Mouse (Mus musculus): ENCODE results near the gene Pcsk4. TPM values are rescaled to one million over a fixed set of nuclear protein-coding genes. Genes with fewer than 3 reads are reported as not detected.
A peak's percentile ranks its signal among the peaks of the same experiment; 100 is the strongest.
"Not testable (repeated sequence)": the region's sequence is repeated elsewhere in the genome, so short reads cannot be mapped to it uniquely, and the experiment has no call there.

Pcsk4 gene
- total RNA-seq, 2 experiments from 2014 or later = 4.0 to 5.4 TPM

- intact Hi-C loops (cut with DNase I) = no loop called here
- Histone ChIP-seq H3K27ac (no peak overlapping the region), H3K4me3 (peak overlapping the region; percentile 38)
- TF ChIP-seq CTCF (IDR thresholded peaks at IDR 0.05) = no peak
- DNase-seq (ENCODE audit: extremely low spot score in 1 of 2, low spot score in 2 of 2) = no peak
These were observed 18.2 kb upstream of the Pcsk4 start for GRCm38 (mm10) chr10:80347514-80347967.

- DNase-seq (ENCODE audit: extremely low spot score in 1 of 2, low spot score in 2 of 2); intact Hi-C loops (cut with DNase I): not testable (repeated sequence)
These were observed 16.6 kb upstream of the Pcsk4 start for GRCm38 (mm10) chr10:80345929-80346328.

GRCm38 (mm10) chr10:80345122-80345521, 15.8 kb upstream of the Pcsk4 start:
- no peak for DNase-seq (ENCODE audit: extremely low spot score in 1 of 2, low spot score in 2 of 2)
- intact Hi-C loops (cut with DNase I) = no loop called here
- Histone ChIP-seq H3K27ac (no peak overlapping the region), H3K4me3 (no peak overlapping the region)
- no peak for TF ChIP-seq CTCF (IDR thresholded peaks at IDR 0.05)

More at GRCm38 (mm10) chr10:80345929-80346328, 16.6 kb upstream of the Pcsk4 start:
- not testable (repeated sequence) for H3K27ac ChIP-seq, H3K4me3 ChIP-seq

GRCm38 (mm10) chr10:80344131-80344661, 14.9 kb upstream of the Pcsk4 start:
- H3K27ac ChIP-seq = no peak overlapping the region
- intact Hi-C loops (cut with DNase I) = no loop called here
- no peak overlapping the region for H3K4me3 ChIP-seq
- DNase-seq (ENCODE audit: extremely low spot score in 1 of 2, low spot score in 2 of 2) = no peak
- no peak for TF ChIP-seq CTCF (IDR thresholded peaks at IDR 0.05)

- H3K4me3 ChIP-seq = no peak overlapping the region
- intact Hi-C loops (cut with DNase I) = no loop called here
These were observed 14.2 kb upstream of the Pcsk4 start for GRCm38 (mm10) chr10:80343425-80343895.

GRCm38 (mm10) chr10:80342749-80343424, 13.6 kb upstream of the Pcsk4 start:
- peak in 1 of 2 experiments; percentile 38 for DNase-seq (ENCODE audit: extremely low spot score in 1 of 2, low spot score in 2 of 2)
- no peak overlapping the region for H3K27ac ChIP-seq
- intact Hi-C loops (cut with DNase I) = no loop called here
- no peak overlapping the region for H3K4me3 ChIP-seq
- no peak for TF ChIP-seq CTCF (IDR thresholded peaks at IDR 0.05)

More at GRCm38 (mm10) chr10:80343425-80343895, 14.2 kb upstream of the Pcsk4 start:
- DNase-seq (ENCODE audit: extremely low spot score in 1 of 2, low spot score in 2 of 2) = no peak
- H3K27ac ChIP-seq = no peak overlapping the region
- TF ChIP-seq CTCF (IDR thresholded peaks at IDR 0.05) = no peak

- intact Hi-C loops (cut with DNase I) = no loop called here
- no peak for TF ChIP-seq CTCF (IDR thresholded peaks at IDR 0.05)
- no peak overlapping the region for H3K27ac ChIP-seq
- no peak overlapping the region for H3K4me3 ChIP-seq
- DNase-seq (ENCODE audit: extremely low spot score in 1 of 2, low spot score in 2 of 2) = no peak
These were observed 13.0 kb upstream of the Pcsk4 start for GRCm38 (mm10) chr10:80342305-80342748.

GRCm38 (mm10) chr10:80341491-80342304, 12.4 kb upstream of the Pcsk4 start:
- intact Hi-C loops (cut with DNase I) = no loop called here
- TF ChIP-seq CTCF (IDR thresholded peaks at IDR 0.05) = no peak
- Histone ChIP-seq H3K4me3 (no peak overlapping the region), H3K27ac (no peak overlapping the region)
- DNase-seq (ENCODE audit: extremely low spot score in 1 of 2, low spot score in 2 of 2) = no peak

GRCm38 (mm10) chr10:80341026-80341425, 11.7 kb upstream of the Pcsk4 start:
- no peak for TF ChIP-seq CTCF (IDR thresholded peaks at IDR 0.05)
- no peak for DNase-seq (ENCODE audit: extremely low spot score in 1 of 2, low spot score in 2 of 2)
- intact Hi-C loops (cut with DNase I) = no loop called here
- Histone ChIP-seq H3K4me3 (no peak overlapping the region), H3K27ac (no peak overlapping the region)

GRCm38 (mm10) chr10:80339941-80340750, 10.8 kb upstream of the Pcsk4 start:
- no peak overlapping the region for H3K4me3 ChIP-seq
- DNase-seq (ENCODE audit: extremely low spot score in 1 of 2, low spot score in 2 of 2) = peak; percentile 84 to 87
- no peak overlapping the region for H3K27ac ChIP-seq
- intact Hi-C loops (cut with DNase I) = loop anchor here (1.0 kb wide), 1 partner anchor 34 kb away; no protein-coding TSS in a partner anchor
- TF ChIP-seq CTCF (IDR thresholded peaks at IDR 0.05) = peak; percentile 92

GRCm38 (mm10) chr10:80336263-80336662, 7.0 kb upstream of the Pcsk4 start:
- H3K27ac ChIP-seq = no peak overlapping the region
- no peak overlapping the region for H3K4me3 ChIP-seq
- DNase-seq (ENCODE audit: extremely low spot score in 1 of 2, low spot score in 2 of 2) = no peak
- intact Hi-C loops (cut with DNase I) = no loop called here
- no peak for TF ChIP-seq CTCF (IDR thresholded peaks at IDR 0.05)
